Mouse (Mus musculus): ENCODE measurements around the gene Tsc22d3. TPM values are rescaled to one million over a fixed set of nuclear protein-coding genes. Genes with fewer than 3 reads are reported as not detected.

The Tsc22d3 gene
- 49.7 and 97.1 TPM in 2 replicates for polyA plus RNA-seq (2012; rRNA removed)

DNA sequence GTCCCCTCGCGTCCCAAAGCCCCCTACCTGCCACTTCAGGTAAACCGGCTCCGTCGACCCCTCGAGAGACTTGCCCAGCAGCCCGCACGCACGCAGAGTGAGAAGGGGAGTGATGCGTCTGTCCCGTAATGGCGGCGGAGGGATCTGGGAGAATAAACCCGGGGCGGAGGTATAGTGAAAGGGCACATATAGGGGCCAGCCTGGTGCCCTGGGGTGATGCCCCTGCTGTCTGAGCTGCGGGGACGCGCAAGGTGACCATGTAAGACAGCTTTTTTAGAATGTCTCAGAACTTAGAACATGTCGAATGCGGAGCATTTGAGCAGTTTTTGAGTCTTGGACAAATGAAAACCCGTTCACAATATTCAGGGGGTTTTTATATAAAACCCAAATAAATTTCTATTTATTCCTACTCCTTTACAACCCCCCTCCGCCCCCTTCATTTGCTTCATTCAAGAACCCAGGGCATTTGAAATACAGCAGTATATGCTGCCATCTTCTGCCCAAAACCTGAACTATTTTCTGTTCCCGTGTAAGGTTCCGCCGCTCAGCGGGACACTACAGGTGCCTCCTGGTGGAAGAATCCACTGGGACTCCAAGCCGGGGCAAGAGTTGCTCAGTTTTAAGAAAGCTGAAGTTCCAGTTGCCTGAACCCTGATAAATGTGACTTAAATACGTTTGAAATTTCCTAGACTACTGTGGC lies at the start of gene Tsc22d3:
Gene Tsc22d3 (minus strand): TSS at position 250 of the 700 bp plus-strand sequence.
- DNase-seq (ENCODE audit: low read depth, low spot score): no peak
- 17% methylated on average over 28 of the region's 28 CpGs for WGBS

DNA sequence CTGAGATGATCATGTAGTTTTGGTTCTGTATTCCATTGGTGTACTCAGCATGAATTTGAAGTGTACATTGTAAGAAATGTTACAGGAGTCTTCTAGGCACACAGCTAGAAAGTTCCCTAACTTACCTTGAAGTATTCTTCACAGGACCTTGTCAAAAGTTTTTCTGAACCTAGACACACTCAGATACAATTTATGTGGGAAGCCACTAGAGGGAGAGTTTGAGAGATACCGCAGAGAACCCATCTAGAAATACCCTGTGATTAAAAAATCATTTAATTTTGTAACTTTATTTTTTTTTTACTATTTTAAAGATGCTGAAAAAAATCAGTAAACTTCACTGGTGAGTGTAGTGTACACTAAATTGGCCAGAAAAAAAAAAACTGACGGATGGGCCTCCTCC lies 39.1 kb upstream of the Tsc22d3 start:
- WGBS: 61% methylated on average over 2 of the region's 2 CpGs
- no peak for DNase-seq (ENCODE audit: low read depth, low spot score)

DNA sequence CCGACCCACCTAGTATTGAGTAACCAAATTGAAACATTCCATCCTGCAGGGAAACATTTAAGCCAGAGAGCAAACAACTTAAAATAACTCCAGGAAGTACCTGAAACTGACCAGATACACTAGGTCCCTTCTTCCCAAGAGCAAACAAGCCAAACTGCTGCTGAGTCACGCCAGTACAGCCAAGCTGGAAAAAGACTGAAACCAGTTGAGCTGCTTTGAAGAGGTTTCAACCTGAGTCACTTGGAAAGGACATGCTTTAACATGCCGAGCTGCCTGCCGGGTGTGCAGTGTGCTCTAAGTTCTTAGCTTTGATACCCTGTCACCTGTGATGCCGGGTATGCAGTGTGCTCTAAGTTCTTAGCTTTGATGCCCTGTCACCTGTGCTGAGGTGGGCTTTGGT lies 37.6 kb upstream of the Tsc22d3 start:
- DNase-seq (ENCODE audit: low read depth, low spot score): no peak
- 67% methylated on average over 5 of the region's 5 CpGs for WGBS

DNA sequence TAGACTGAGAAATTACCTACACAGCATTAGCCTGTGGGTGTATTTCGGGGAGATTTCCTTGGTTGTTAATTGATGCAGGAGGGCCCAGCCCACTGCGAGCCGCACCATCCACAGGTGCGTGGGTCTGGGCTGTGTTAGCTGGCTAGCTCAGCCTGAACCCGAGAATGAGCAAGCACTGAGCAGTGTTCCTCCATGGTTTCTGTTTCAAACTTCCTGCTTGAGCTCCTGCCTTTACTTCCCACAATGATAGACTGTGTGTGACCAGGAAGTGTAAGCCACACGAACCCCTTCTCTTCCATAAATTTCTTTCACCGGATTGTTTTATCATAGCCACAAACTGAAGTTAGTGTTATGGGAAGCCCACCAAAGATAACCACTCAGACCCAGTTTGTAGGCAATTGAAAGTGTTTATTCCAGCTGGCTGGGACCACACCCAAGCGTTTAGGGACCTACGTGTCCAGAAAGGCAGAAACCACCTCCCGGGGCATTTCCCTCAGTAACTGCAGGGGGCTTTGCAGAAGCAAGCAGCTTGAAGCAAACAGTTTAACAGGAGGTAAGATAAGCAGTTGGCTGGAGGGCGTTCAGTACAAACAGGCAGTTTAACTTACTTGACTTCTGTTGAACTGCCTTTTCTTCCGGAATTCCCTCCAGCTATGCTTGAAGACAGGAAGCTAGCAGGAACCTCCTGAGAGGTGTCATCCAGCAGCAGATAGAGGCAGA lies 24.6 kb upstream of the Tsc22d3 start:
- WGBS: 45% methylated on average over 12 of the region's 12 CpGs
- DNase-seq (ENCODE audit: low read depth, low spot score): no peak

DNA sequence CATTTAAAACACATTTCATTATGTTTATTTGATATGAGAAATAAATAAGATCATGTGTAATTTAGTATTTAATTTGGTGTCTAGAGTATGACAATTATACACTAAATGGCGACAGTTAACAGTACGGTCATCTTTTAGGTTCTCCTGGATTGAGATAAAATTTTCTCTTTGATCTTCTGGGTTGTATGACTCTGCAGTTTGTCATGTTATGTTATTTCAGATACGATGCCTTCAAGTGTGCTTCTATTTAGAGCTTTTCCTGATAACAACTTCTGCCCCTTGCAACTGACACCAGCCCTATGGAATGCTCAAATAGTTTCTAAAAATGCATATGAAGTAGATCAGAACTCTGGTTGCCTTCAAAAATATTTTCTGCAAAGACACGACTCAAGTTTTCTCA lies 9.5 kb upstream of the Tsc22d3 start:
- DNase-seq (ENCODE audit: low read depth, low spot score): no peak
- WGBS: 81% methylated on average over 4 of the region's 4 CpGs

DNA sequence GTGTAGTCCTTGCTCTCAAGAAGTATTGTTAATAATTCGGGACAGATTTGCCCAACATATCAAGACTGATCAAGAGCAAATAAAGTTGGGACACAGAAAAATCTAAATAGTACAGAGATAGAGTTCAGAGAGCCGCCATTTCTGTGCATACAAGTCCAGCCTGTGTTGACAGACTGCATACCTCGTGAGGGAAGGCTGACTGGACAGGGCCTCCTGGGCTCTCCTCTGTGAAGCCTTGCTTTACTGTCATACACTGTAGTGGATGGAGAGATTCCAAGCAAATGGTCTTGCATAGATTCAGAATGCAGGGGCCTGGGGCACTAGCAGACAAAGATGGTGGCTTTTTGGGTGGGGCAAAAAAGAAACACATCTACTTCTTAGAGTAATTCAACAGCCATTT lies 1.4 kb upstream of the Tsc22d3 start:
- no peak for DNase-seq (ENCODE audit: low read depth, low spot score)
- WGBS: 61% methylated on average over 3 of the region's 3 CpGs

DNA sequence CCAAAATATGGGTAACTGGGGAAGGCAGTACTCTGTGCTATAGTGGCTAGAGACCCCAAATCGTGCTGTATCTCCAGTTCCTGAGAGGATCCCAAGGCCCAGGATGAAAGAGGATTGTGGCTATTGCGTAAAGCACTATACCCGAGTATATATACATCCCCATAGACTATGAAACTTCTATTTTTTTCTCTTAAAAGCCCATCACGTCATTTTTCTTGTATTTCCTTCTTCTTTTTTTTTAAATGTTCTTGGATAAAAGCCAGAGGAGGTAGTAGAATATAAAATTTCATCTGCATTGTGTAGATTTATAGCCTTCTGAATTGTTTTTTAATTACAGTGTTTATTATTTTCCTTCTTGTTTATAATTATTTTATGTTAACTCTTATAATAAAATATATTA lies 852 bp upstream of the Tsc22d3 start:
- no peak for DNase-seq (ENCODE audit: low read depth, low spot score)
- WGBS: 44% methylated on average over 4 of the region's 4 CpGs

DNA sequence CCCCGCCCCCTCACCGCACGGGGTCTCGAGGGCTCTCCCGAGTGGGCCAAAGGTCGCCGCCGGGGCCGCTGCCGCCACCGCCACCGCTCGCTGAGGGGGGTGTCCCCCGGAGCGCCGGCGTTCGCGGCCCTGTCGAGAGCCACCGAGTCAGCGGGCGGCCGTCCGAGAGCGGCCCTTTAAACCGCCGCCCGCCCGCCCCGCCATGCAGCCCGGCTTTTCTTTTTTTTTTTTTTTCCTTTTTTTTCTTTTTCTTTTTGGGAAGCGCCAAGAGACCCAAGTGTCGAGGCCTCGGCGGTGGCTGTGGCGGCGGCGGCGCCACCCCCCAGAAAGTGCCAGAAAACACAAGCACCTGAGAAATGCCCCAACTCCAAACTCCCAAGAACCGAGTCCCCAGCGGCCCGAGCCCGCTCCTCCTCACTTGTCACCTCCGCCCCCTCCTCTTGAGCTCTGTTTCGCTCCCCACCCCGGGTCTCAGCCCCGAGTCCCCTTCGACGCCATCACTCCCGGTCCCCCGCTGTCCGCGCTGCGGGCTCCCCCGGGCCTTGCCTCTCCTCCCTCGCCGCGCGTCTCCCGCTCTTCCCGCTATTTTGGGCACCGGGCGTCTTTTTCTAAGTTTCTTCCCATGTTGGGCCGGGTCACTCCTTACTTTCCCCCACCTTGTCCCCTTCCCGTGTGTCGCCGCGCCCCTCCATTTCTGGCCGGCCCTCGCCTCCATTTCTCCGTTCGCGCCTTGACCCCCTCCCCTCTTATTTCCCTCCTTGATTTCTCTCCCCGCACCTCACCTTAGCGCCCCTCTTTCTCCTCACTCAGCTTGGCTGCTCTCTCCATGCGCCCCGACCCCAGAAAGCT lies 674 bp downstream of the Tsc22d3 start:
- 19% methylated on average over 68 of the region's 78 CpGs for WGBS
- no peak for DNase-seq (ENCODE audit: low read depth, low spot score)

DNA sequence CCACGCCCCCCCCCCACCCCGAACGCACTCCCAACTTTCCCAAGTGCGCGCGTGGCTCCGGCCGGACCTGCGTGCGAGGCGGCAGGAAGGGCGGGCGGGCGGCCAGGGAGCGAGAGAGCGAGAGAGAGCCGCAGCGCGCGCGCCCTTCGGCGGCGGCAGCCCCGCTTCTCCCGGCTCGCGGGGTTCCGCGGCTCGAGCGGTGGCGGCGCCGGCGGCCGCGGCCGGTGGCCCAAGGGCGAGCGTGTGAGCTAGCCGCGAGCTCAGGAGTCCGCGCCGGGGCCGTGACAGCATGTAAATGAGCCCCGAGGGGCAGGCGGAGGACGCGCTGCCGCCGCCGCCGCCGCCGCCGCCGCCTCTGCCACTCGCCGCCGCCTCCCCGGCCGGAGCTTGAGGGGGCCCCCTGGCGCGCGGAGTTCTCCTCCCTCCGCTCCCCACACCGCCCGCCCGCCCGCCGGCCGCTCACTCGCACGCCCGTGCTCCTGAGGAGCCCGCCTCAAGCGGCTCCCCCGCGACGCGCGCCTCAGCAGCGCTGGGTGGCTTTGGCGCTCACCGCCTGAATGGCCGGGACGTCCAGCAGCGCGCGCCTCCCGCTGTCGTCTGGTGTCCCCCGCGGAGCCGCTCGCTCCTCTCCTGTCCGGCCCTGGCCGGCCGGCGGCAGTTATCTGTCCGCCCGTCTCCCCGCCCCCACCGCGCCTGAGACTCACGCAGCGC lies 1.5 kb downstream of the Tsc22d3 start:
- no peak for DNase-seq (ENCODE audit: low read depth, low spot score)
- 40% methylated on average over 93 of the region's 109 CpGs for WGBS

DNA sequence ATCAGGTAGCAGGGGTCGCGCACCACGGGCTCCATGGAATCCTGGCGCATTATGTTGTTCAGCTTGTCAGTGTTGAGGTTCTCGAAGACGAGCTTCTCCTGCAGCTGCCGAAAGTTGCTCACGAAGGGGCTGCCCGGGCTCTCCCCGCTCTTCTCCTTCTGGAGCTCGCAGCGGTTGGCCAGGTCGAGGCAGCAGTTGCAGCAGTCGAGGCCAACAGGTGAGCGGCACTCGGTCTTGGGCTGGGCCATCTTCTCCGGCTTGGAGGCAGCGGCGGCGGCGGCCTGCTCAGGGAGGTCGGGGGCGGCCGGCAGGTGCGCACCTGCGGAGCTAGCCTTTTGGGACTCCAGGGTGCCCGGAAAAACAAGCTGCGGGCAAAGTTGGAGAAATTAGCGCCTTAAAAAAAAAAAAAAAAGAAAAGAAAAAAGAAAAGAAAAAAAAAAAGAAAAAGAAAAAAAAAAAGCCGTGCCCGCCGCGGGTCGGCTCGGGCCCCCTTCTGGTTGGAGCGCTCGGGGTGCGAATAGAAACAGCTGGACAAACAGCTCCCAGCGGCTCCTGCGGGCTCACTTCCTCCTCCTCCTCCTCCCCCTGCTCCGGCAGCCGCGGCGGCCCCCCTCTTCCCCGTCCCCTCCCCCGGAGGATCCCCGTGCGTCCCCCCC lies 2.1 kb downstream of the Tsc22d3 start:
- 22% methylated on average over 40 of the region's 48 CpGs for WGBS
- DNase-seq (ENCODE audit: low read depth, low spot score): no peak

DNA sequence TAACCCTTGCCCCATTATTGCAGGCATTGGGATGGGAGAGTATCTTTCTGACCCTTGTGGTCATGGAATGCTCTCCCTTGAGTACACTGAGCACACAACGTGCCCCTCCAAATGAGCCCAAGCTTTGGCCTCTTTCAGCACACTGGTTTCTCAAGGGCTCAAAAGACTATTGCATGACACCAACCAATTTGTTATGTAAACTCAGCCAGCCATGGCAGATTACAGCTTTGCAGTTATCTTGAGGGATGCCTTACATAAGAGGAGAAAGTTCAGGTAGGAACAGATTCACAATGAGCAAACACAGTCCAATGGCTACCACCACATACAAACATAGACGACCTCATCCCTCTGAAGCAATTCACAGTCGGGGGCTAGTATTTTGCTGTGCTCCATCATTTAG lies 9.3 kb downstream of the Tsc22d3 start:
- no peak for DNase-seq (ENCODE audit: low read depth, low spot score)
- WGBS: 51% methylated on average over 3 of the region's 3 CpGs

DNA sequence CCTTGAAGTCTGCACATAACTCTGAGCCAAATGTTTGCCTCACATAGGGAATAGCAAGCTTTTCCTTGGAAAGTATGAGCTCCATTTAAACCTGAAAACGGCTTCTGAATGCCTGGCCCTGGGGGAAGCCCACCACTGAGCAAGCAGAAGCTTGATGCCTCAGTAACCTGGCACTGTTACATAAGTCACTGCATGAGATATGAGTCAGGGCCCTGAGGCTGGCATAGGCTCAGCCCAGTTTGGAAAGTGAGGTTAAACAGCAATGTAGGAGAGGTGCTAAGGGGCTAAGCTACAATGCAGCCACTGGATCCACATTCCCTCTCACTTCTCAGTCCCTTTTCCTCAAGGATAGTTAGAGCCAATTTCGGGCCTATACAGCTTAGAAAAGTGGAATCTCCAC lies 10.3 kb downstream of the Tsc22d3 start:
- DNase-seq (ENCODE audit: low read depth, low spot score): no peak
- WGBS: 79% methylated on average over 2 of the region's 2 CpGs

DNA sequence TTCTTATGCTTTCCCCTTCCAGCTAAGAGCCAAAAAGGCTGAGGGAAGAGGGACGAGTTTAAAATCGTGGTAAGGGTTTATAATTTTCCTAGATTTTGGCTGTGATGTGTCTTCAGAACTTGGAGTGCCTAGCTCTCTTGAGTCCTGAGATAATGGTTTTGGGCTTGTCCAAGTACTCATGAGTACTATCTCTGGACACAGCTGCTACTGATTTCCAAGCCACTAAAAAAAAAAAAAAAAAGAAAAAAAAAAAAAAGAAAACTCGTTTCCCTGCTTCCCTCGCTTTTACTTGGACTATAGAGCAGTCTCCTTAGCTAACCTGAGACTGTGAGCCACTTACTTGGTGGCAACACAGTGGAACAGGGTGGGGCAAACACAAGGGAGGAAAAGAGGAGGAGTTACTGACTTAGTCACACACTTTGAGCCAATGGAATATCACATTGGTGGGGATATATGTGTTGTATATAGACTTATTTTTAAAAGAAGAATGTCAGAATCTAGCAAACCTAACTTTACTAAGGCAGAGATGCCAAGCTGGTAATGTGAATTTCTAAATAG lies 11.2 kb downstream of the Tsc22d3 start:
- WGBS: 72% methylated on average over 4 of the region's 4 CpGs

DNA sequence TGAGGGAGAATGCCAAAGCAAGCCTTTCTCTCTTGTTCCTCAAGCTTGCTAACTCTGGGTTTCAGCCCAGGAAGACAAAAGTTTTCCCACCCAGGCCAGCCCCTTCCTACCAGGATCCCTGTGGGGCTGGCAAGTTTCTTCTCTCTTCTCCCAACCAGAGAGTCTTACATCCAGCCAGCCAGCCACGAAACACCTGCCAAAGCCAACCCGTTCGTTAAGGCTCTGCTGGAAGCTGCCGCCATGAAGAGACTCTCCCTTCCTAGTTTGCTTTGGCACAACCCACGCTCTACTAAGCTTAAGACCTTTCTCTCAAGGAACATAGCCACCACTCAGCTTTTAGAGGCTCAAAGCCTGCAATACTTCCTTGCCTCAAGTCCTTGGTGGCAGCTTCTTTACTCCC lies 11.9 kb downstream of the Tsc22d3 start:
- 67% methylated on average over 5 of the region's 5 CpGs for WGBS
- no peak for DNase-seq (ENCODE audit: low read depth, low spot score)

More for the DNA sequence above, 11.2 kb downstream of the Tsc22d3 start:
- DNase-seq (ENCODE audit: low read depth, low spot score): no peak

DNA sequence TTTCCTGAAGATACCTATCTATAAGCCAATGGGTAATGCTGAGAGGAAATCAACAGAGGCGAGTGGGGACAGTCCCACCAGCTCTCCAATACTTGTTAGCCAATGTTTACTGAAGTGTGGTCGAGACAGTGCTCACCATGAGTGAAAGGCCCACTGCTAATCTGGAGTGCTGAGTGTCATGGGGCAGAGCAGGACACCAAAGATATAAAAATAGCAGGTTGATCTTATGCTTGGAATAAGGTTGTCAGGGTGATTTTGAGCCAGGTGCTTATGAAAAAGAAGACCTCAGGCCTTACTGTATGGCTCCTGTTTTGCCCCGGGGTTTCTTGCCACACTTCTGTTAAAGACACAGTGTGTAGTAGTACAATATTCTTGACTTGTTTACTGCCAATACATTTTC lies 20.0 kb downstream of the Tsc22d3 start:
- DNase-seq (ENCODE audit: low read depth, low spot score): no peak
- 65% methylated on average over 3 of the region's 3 CpGs for WGBS

DNA sequence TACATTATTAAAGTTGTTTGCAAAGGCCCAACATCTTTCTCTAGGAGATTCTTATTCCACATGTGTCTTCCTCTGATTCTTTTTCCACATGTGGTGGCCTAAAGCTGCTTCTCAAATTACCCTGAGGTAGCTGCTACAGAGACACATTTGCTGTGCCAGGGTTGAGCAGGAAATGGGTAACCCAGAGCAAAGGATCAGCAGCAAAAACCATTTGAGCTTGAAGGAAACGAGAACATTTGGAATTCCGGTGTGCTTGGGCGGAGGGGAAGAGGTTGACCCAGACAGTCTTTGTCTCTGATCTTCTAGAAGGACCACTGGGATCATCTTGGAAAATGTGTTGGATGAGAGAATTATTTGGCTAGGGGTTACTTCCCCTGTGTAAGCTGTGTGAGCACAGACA lies 24.8 kb downstream of the Tsc22d3 start:
- 83% methylated on average over 3 of the region's 3 CpGs for WGBS
- no peak for DNase-seq (ENCODE audit: low read depth, low spot score)

DNA sequence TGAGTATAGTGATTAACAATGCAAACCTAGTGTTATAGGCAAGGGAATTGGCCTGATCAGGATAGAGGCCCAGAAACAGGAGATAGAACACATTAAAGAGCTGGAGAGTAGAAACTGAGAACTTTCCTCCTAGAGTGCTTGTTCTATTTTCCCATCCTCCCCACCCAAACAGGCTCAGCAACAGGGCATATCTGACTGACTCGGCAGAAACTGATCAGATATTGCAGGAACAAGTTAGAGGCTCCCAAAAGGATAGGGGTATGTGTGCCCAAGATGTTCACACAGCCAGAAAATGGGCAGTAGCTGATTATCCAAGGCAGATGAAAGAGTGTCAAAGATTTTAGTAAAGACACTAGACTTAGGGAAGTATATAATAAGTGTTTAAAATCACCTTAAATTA lies 25.3 kb downstream of the Tsc22d3 start:
- no peak for DNase-seq (ENCODE audit: low read depth, low spot score)
- 64% methylated on average over 1 of the region's 1 CpGs for WGBS

DNA sequence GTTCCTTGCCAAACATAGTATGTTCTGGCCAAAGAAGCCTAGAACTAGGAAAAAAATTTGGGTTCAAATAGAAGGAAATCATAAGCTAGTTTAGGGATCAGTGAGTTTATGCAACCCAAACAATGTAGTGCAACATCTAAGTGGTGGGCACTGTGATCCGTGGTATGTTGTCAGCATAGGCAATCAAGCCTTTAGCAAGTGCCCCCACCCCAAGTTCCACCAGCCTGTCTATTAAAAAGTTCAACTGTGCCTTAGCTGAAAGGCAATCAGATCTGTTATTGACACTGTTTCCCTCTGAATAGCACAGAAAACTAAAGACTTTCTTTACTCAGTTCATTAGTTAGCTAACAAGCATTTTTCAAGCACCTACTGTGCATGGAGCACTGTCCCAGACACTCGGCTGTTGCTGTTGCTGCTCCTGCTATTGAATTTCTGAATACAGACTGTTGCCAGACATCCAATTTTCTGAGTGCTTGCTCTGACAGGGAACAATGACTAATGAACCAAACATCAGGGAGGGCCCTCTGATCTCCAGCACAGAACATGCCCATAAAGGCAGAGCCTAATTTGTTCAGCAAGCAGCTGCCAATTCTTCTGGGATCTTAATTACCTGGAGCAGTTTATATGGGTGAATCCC lies 27.6 kb downstream of the Tsc22d3 start:
- DNase-seq (ENCODE audit: low read depth, low spot score): no peak
- WGBS: 62% methylated on average over 2 of the region's 2 CpGs

DNA sequence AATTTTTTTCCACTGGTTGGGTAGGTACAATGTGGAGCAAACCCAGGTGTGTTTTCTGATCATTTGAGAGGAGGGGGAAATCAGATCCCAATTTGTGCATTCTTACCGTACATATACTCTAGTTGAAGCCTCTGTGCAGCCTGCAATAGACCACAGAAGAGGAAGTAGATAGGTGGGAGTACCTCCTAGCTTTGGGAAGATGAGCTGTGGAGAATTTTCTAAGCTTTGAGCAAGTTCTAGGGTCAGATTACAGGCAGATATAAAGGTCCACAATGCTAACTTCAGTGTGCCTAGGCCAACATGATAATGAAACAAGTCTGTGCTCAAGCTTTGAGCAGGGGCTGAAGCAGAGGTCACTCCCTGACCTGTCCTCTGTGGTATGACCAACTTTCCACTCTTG lies 30.9 kb downstream of the Tsc22d3 start:
- DNase-seq (ENCODE audit: low read depth, low spot score): no peak
- 93% methylated on average over 1 of the region's 1 CpGs for WGBS

Measured in large intestine, adult 2 months (tissue).